Mouse (Mus musculus): ENCODE measurements at regions not wholly inside any gene's neighbourhood (a gene's known extent, or its start where the extent isn't known, plus 50 kb on each side); places are given as distances from the start of the nearest gene placed in this dataset.

DNA sequence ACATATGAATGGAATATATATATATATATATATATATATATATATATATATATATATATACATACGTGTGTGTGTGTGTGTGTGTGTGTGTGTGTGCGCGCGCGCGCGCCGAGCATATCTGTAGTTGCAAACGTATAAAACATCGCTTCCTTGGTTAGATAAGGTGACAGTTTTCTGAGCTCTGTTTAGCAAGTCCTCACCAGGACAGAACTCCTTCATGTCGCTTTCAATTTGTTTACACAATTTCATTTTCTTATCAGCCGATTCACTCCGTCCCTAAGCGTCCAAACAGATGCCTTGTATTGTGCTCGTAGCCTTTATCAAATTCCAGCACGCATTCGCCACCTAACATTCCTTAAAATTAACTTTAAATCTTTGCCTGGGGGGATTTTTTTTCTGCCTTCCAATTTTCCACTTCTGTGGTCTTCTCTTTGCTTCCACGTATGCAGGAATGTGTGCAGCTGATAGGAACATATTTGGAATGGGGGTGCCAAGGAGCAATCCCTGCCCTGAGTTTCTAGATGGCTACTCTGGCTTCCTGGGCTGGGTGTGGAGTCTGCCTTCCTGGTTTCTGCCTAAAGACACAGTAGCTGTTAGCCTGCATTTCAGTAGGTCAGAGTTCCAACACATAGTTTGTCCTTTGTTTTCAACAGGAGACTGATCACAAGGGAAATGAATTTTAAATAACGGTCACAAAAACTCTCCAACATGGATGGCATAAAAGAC is 575.7 kb downstream of the Robo2 start:
- no peak for DNase-seq (ENCODE audit: low spot score in 2 of 2)

DNA sequence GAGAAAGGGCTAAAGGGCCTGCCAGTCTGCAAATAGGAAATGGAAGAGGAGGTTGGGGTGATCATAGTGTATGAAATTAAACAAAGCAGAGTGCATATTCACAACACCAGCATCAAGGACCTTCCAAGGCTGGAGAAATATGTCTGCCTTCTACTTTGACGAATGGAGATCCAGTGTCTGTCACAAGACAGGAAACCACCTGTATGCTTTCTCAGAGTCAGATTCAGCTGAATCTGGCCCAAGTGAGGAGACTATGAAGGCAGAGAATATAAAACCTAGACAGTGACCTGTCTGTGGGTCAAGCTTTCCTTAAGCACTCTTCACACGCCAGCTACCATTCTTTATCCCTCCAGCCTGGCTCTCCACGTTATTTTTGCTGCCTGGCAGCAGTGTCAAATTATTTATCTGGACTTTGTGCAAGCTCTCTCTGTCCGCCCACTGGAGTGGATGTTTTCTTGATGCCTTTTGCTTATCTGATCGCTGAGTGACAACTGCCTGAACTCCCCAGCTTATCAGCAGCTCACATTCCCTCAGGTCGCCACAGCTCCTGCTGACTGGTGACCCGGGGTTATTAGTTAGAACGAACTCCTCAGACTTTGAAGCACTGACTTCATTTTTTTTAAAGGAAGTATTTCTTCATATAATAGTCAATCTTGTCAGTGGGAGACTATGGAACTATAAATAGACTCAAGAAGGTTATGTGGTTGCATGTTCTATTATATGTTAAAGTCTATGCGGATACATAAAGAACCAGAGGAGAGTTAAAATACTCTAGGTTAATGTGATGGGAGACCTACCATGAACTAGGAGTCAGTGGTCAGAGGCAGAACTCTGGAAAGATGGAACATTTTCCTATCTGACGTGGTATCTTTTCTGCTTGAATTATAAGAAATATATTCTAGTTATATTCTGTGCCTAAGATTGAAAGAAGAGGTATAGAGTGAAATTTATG is 590.0 kb downstream of the Robo2 start:
- no peak for DNase-seq (ENCODE audit: low spot score in 2 of 2)

DNA sequence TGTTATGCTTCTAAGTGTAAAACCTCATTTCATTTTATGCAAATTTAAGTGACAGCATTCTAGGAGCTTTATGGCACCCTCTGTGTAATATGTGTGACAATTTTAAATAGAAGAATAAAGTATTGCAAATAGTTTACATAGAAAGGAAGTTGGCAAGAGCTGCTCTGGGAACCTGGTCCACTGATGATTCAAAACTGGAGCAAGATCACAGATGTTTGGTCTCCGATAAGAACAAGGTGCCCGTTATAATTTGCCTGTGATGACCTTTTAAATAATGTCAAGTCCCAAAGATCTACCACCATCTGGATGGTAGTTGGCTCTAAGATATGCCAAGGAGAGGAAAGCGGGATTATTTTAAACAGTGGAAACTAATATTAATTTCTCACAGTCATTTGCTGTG is 607.1 kb downstream of the Robo2 start:
- DNase-seq (ENCODE audit: low spot score in 2 of 2) = no peak

DNA sequence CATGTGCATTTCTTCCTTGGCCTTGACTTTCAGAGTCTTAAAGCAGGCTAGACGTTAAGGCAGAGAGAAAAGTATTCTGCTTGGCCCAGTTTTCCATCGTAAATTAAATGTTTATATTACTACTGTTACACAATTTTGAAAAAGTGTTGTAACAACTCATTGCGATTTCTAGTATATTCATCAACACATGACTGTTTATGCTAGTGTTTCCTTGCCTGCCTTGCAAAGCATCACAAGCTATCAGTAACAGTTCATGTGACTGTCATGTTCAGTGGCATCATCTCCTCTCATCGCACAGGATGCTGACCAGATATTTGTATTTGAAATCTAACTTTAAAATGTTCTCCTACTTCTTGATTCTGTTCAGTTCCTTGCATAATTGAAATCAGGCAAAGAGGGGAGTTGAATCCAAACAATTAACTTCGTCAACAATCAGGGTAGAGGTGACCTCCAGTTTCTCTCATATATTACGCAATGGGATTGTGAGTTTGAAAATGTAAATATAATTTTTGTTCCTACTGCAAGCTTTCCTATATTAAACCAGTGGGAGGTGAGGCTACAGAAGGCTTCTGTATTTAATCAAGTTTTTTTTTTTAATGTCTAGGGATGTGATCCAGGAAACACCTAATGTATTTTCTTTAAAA is 615.0 kb downstream of the Robo2 start:
- no peak for DNase-seq (ENCODE audit: low spot score in 2 of 2)

DNA sequence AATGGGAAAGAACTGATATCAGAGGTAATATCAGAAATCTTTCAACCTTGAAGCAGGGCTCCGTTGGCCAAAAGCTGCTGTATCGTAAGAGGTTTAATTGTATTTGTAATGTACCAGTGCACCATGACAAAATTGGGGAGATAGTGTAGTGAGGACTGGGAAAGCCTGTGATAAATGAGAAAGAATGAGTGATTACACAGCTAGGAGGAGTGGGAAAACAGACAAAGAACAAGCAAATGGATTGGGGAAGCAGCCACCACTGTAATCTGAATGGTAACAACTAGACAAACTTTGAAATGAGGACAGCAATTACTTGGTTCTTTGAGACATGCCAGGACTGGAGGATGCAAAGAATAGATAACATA is 626.6 kb downstream of the Robo2 start:
- no peak for DNase-seq (ENCODE audit: low spot score in 2 of 2)

DNA sequence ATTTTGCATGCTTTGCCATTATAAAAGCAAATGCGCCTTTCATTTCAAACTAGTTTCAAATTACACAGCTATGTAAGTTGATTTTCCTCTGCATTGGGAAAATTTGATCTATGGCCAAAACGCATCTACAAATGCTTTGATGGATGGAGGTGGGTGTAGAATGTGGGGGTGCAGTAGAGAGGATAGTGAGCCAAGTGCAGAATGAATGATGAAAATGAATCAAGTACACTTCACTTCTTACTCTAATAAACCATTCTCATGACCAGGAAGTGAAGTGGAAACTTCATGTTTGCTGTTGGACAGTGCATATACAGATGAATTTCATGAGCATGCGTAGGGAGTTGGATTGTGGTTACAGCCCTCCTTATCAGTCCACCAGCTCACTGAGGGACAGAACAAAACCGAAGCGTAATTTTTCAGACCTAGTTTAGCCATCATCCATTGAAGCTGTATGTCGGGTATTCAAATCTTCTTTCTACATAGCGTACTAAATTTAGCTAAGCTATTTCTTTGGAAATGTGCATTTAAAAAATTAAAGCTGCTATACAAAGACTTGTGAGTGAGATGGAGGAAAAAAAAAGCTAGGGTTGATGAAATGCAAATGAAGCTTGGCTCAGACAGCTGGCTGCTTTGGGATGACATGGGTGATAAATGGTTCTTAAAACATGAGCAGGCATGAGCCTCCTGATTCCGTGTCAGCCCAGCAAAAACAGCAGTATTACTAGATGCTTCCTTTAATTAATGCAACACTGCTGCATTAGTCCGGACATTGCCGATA is 627.1 kb downstream of the Robo2 start:
- DNase-seq (ENCODE audit: low spot score in 2 of 2) = no peak

DNA sequence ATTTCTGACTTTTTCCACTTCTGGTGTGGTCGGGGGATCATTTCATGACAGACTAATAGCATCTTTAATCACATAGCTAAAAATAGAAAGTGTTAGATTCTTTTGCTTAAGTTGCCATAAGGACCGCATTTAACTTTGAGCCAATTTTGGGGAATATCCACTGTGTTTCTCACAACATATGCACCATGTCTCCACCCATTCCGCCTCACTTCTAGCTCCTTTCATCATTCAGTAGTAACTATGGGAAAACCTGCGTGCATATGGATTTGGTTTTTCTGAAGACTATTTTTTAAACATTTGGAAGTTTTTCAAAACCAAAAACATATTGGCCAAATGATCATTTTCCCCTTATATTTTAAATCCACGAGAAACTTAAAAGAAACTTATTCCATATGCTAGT is 639.2 kb downstream of the Robo2 start:
- DNase-seq (ENCODE audit: low spot score in 2 of 2) = no peak

DNA sequence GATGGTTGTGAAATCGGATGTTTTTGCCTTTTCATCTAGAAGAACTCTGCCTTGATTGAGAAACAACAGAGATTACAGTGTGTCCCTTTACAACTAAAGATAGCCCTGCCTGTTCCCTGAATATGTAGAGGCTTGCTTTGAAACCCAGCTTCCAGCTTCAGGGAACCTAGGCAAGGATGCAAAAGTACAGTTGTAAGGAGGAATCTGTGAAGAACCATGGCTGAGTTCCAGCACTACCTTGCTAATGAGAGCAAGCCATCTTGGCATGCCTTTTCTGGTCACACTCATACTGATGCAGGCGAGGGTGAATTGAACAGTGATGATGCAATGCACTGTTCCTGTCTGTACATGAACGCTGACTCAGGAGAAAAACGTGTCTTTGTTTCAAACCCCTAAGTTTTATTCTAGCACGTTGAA is 641.2 kb downstream of the Robo2 start:
- DNase-seq (ENCODE audit: low spot score in 2 of 2) = no peak

DNA sequence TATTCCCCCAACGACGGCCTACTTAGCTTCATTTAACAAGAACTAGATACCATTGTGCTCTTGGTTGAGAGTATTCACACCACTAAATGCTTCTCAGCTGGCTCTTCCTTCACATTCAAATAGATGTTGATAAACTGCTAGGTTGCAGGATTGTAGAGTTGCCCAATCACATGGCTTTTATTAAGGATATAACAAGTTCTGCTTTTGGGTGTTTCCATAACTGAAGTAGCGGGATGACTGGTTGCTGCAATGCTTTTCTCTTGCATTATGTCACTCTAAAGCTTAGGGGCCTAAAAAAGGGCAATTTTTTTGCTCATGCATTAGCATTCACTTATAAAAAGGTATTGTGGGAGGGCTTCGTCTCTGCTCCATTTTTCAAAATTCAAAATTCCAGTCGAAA is 641.9 kb downstream of the Robo2 start:
- no peak for DNase-seq (ENCODE audit: low spot score in 2 of 2)

DNA sequence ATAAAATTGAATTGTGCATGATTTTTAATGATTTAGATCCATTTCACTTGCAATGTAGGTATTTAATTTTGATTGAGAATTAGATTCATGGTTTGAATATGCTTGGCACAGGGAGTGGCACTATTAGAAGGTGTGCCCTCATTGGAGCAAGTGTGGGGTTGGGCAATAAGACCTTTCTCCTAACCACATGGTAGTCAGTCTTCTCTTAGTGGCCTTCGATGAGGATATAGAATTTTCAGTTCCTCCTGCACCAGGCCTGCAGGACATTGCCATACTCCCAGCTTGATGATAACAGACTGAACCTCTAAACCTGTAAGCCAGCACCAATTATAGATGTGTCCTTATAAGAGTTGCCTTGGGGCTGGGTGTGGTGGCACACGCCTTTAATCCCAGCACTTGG is 642.9 kb downstream of the Robo2 start:
- DNase-seq (ENCODE audit: low spot score in 2 of 2) = no peak

DNA sequence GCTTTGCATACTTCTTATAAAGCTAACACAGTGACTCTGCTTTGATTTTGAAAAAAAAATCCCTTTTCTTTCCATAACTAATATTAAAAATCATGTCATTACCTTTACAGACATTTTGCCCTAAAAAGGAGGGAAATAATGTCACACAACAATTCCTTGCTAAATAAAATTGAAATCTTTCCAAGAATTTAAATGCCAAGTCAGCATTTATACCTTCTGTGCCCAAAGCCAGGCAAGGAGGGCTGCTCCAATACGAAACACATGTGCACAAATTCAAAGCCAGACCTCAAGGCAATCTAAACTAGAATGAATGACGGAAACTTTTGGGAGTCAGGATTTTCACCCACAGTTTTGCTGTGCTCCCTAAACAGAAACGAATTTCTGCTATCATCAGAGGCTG is 646.4 kb downstream of the Robo2 start:
- no peak for DNase-seq (ENCODE audit: low spot score in 2 of 2)

DNA sequence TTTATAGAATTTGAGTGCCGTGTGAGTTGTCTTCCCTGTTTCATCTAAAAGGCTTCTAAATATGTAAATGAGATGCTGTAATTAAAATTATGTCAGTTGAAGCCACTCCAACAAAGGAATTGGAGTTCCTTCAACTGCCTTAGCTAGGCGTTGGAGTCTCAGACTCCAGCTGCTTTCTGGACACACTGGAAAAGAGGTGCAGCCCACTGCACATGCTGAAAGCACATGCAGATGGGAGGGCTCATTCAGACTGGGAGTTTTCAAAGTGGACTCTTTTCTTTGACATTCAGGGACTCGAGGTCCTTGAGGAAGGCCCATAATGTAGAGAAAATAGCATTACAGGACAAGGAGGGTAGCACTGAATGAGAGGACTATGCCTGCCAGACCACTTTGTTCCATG is 650.7 kb downstream of the Robo2 start:
- no peak for DNase-seq (ENCODE audit: low spot score in 2 of 2)

DNA sequence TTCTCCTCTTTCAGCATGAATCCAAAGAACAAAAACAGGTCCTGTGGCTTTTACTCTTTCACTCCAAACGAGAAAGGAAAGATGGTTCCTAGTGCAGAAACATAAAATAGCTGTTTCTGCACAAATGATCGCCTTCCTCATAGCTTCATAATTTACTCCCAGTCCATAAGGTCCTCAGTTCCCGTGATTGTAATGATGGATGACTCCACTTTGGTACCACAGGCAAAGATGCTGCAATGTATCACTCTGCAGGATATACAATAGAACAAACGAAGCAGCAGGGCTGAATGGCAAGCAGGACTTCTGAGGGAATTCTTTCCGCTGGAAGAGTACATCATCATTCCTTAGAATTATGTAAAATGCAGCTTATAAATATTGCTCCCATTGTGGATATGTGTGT is 652.8 kb downstream of the Robo2 start:
- DNase-seq (ENCODE audit: low spot score in 2 of 2) = no peak

DNA sequence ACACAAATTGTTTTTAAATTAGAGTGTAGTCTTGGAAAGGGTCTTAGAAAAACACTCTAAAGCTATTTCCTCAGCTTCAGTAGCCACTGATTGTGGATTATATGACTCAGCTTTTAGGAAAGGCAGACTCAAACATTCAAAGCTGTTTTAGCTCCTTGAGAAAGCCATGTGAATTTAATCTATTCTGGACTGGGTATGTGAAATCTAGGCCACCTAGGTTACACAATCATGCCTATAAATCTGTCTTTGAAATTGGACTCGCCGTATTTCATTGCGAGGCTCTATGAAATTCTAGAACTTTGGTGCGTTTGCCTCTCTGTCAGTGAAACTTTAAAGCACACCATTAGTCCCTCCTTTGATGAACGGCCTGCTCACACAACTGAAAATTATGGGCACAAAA is 657.3 kb downstream of the Robo2 start:
- DNase-seq (ENCODE audit: low spot score in 2 of 2) = no peak

DNA sequence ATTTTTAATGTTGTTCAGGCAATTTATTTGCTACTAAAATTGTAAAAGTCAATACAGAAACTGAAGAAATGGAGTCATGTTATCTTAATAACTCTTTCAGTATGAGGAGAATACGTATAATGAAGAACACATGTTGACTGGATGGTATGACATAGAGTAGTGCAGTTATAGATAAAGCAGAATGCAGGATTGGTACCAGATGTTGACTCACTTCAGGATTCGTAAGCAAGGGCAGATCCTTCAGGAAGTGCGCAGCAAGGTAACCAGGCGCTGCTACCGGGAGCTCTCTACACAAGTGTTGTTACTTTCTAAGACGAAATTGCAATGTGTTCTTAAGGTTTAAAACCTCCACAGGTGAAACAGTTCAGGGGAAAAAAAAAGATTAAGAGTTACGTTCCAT is 683.3 kb downstream of the Robo2 start:
- DNase-seq (ENCODE audit: low spot score in 2 of 2) = no peak

DNA sequence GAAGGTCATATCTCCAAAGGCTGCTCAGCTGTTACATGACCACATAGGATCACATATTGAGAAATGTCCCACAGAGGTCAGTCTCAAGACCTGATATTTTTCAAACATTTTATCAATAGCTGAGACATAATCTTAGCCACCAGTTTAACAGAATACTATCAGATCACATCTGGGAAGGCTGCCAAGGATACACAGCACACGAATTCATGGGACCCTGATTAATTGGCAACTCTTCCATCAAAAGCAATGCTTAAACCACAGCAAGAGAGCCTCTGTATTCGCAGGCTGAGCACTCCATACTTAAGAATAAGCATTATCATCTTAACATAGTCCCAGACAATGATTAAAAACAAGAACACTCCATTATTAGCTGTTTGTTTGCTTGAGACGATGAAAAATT is 691.9 kb downstream of the Robo2 start:
- DNase-seq (ENCODE audit: low spot score in 2 of 2) = no peak

DNA sequence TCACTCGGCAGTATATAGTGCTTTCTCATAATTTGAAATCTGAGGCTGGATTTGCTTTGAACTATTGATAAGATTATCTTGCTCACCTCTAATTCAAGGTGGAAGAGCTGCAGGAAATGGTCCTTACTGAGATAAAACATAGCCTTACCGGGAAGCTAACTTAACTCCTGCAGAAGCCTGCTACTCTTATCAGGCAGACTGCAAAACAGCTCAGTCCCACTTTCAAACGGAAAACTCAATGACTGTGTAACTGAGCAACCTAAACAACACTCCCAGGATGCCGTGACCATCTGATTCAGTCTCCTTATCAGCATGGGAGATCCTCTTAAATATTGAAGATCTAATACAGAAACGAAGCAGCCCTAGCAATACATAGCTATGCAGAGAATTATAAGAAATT is 695.3 kb downstream of the Robo2 start:
- no peak for DNase-seq (ENCODE audit: low spot score in 2 of 2)

DNA sequence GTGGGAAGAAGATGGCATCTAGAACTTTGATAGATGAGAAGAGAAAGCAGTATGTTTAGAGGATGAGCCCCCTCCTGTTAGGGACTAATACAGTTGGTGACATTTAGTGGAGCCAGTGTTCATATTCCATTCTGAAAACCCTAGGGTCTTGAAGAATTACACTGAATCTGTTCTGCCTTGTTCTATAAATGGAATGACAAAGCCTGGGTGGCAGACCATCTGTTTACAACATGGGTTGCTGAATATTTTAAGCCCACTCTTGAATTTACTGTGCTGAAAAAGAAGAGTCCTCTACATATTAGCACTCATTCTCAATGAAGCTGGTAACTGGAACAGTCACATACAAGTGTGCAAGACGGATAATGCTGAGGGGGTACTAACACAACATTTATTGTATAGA is 704.6 kb downstream of the Robo2 start:
- DNase-seq (ENCODE audit: low spot score in 2 of 2) = no peak

DNA sequence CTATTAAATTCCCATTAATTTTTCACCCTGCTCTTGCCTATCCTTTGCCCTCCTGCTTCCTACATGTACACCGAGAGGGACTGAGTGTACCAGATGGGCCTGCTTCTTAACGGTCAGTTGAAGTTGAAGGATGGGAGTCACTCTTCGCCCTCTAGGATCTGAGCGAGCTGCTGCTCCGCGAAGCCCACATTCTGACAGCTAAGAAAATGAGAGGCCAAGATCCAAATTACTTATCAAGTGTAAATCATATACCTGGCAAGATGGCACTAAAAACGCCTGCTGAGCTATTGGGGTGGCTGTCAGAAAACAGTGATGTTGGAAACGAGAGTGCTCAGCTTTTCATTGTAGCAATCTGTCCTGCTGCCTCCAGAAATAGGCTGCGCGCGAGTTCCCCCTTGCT is 722.4 kb downstream of the Robo2 start:
- DNase-seq (ENCODE audit: low spot score in 2 of 2) = no peak

DNA sequence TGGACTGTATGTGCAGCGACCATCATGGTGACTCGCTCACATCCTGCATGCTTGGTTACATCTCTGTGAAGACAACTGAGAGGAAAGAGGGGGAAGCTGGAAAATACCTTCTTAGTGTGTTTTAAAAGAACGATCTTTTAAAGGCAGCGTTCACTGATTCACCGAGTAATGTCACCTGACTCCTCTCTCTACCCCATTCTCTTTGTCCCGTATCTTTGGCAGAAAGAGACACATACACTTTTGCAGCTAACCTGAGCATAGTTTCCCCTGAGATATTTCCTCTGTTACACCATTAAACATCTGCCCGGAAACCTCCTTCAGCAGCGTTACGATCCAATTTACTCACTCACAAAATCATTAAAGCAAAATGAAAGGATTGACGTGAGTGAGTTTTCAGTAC is 731.8 kb downstream of the Robo2 start:
- no peak for DNase-seq (ENCODE audit: low spot score in 2 of 2)

DNA sequence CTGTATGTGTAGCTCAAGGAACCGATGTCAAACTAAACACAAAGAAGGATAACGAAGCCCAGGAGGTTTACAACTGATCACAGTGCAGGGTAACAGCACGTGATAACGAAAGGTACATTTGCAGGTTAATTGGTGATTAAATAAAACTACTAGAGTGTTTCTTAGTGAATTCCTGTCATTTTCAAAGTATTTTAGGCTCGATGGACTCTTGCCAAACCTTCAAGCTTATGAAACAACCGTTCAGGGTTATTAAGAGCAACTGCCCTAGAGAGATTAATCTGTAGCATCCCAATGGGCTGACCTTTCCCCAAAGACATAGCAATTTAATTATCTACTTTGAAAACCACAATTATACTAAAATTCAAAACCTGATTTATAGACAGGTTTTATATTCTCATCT is 741.1 kb downstream of the Robo2 start:
- no peak for DNase-seq (ENCODE audit: low spot score in 2 of 2)
